Mouse (Mus musculus): ENCODE results near the gene Gm34302.
A peak's percentile ranks its signal among the peaks of the same experiment; 100 is the strongest.

Gene Gm34302

GRCm38 (mm10) chr3:63483726-63484125, at the start of gene Gm34302:
Gene Gm34302, minus strand, starts transcription at chr3:63483879.
- DNase-seq (ENCODE audit: low read depth, low spot score), result no peak

DNA sequence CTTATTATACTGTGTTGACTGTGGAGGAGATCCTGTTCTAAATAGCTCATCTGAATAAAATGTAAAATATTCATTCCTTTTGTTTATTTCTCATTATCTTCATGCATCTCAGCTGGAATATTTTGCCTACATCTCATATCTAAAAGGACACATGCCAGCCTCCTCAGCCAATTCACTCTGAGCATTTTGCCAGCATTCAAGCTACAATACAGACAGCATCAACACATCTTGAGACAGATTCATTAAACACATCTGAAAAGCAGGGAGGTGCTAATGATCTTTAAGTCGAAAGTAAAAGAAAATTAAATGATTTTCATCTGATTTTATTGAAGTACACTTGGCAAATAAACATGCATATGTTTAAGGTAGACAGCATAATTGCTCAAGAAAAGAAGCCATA, 48.2 kb upstream of the Gm34302 start:
- DNase-seq (ENCODE audit: low read depth, low spot score), result no peak

DNA sequence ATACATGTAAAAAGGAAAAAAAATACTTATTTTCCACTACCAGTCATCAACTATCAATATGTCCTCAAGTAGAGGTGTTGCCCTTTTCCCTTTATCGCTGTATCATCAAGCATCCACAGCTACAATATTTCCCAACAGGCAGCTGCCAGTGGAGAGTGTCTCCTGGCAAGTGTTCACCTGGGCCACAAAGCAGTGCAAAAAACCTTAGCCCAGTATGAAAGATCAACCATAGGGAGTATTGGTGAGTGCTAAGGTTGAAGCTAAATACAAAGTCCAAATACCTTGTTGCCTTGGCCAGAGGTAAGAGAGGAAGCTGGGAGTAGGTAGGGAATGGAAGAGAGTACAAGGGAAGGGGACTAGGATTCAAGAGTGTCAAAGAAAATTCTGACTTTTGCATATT, 34.0 kb upstream of the Gm34302 start:
- no peak for DNase-seq (ENCODE audit: low read depth, low spot score)

- DNase-seq (ENCODE audit: low read depth, low spot score), result peak; percentile 11
These were observed 32.6 kb upstream of the Gm34302 start for GRCm38 (mm10) chr3:63516279-63516678.

- no peak for DNase-seq (ENCODE audit: low read depth, low spot score)
These were observed 27.6 kb upstream of the Gm34302 start for GRCm38 (mm10) chr3:63511316-63511715.

DNA sequence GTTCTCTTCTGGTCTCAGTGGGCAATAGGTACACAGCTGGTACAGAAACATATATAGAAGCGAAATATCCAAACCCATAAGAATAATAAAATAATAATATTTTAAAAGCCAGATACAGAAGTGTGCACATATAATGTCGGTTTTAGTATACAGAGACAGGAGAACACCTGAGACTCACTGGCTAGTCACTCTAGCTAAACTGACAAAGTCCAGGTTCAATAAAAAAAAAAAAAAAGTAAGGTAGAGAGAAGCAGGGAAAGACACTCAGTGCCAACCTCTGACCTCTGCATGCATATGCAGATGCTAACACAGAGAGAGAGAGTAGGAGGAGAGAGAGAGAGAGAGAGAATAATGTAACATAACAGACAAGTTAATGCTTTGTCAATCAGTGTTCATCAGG, 25.8 kb upstream of the Gm34302 start:
- no peak for DNase-seq (ENCODE audit: low read depth, low spot score)

DNA sequence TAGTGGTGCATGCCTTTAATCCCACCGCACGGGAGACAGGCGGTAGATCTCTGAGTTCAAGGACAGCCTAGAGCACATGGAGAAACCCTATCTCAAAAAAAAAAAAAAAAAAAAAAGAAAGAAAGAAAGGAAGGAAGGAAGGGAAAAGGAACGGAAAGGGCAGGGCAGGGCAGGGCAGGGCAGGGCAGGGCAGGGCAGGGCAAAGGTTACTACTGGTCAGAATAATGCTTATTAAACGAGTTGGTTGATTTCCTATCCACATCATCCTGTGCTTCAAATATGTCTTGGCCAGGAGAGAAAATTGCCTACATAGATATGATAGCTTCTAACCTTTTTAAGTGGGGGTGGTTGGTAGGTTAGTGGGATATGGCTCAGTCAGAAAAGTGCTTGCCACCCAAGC, 25.2 kb upstream of the Gm34302 start:
- no peak for DNase-seq (ENCODE audit: low read depth, low spot score)

GRCm38 (mm10) chr3:63504433-63504832, 20.8 kb upstream of the Gm34302 start:
- DNase-seq (ENCODE audit: low read depth, low spot score), result no peak

DNA sequence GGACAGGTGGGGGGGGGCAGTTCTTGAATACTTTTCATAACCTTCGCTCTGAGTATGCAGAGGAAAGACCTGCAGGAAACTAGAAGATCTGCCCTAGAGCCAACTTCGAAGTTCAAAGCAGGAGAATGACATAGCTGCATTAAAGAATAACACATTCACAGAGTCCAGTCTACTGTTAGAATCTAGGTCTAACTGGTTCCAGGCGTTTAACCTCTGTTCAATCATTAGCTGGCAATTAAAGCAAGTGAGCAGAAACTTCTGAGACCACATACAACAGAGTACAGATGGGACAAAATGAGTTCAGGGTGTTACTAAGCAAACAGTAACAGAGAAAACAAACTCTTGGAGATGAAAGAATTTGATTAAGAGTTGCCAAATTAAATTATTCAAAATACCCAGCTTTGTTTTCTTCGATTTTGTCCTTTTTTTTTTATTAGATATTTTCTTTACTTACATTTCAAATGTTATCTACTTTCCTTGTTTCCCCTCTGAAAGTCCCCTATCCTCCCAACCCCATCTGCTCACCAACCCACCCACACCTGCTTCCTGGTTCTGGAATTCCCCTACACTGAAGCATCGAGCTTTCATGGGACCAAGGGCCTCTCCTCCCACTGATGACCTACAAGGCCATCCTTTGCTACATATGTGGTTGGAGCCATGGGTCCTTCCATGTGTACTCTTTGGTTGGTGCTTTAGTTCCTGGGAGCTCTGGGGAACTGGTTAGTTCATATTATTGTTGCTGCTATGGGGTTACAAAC, 11.1 kb upstream of the Gm34302 start:
- no peak for DNase-seq (ENCODE audit: low read depth, low spot score)

- DNase-seq (ENCODE audit: low read depth, low spot score), result no peak
These were observed 9.9 kb upstream of the Gm34302 start for GRCm38 (mm10) chr3:63493563-63493962.

DNA sequence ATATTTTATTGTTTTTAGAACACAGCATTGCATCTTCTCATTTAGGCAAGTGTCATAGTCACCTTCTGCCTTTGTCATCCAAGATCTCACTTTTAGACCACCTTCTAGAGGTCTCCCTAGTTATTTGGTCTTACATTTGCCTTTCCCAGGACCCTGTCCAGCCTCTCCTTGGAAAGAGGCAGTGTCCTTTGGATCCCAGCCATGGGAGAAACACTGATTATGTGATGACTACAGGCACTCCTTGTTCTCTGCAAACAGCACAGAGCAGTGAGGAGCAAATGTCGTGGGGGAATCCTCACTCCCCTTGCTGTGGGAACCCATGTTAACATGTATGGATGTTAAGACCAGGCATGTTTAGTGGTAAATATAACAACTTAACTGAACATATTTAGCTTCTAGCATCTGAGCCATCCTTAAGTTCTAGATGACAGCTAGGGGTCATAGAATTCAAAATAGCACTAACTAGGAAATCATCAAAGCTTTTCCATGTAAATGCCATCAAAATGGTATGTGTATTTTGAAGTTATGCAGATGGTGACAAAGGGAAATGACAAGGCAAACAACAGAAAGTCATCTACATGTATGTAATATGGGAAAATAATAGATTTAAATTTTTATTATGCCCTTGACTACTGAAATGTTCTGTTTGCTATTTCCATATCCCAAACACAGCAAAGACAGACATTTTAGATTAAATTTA, 43.1 kb downstream of the Gm34302 start:
- DNase-seq (ENCODE audit: low read depth, low spot score), result peak; percentile 57

- peak; percentile 91 for DNase-seq (ENCODE audit: low read depth, low spot score)
These were observed 43.9 kb downstream of the Gm34302 start for GRCm38 (mm10) chr3:63439738-63440137.

DNA sequence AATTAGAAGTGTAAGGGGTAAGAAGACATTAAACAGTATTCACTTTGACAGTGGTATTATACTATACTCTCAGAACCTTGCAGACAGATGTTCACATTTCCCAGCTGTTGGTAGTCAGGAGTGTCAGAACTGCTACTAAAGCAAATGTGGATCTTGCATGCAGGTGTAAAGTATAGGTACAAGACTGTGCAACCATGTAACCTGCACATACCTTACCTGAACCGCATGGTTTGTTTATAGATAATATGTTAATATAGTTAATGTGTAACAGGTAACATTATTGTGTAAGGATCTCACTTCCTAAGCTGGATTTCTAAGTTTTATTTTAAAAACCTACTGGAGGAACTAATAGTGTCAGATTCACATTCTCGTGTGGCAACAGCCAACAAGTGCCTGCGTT, 44.8 kb downstream of the Gm34302 start:
- DNase-seq (ENCODE audit: low read depth, low spot score), result no peak
